ENCODE assay signal across 9 mouse cellular contexts in genomic region chr6:81839474-81840153, GRCm38 (mm10).
DNase-seq lines count a peak whose midpoint lies in the region; ATAC-seq and TF ChIP-seq lines count a peak whose summit lies in the region.
"Had no signal": no experiment of that assay in that cellular context is flagged by ENCODE, and none has a peak within 500 bp of the region (broad histone marks: within the 10 kb centered on the region; RNA-seq: fewer than 3 reads in every experiment).

No protein-coding gene starts in this region.

- no peaks in the 10 kb centered on the region for H3K4me1 ChIP-seq in heart, embryonic 11.5 days (ENCODE audit: control insufficient read depth, insufficient read depth, low read length)
- H3K4me1 ChIP-seq in neural tube, embryonic 11.5 days (ENCODE audit: control insufficient read depth, insufficient read depth, low read length): no peaks in the 10 kb centered on the region
- H3K4me1 ChIP-seq in kidney, embryonic 14.5 days (ENCODE audit: control insufficient read depth, insufficient read depth, low read length): no peaks in the 10 kb centered on the region
- no peaks in the 10 kb centered on the region for H3K4me1 ChIP-seq in stomach, postnatal 0 days (replicated peaks; ENCODE audit: control insufficient read depth, insufficient read depth)

- H3K4me2 ChIP-seq in heart, embryonic 11.5 days: 0 out of 2 replicates have a peak overlapping the region, but pooled peaks have one; percentile 9
- no peak overlapping the region for H3K4me2 ChIP-seq in neural tube, embryonic 11.5 days (ENCODE audit: low read depth)
- H3K4me2 ChIP-seq in kidney, embryonic 14.5 days (replicated peaks; ENCODE audit: low read depth, low read length): peak overlapping the region; percentile 33; the same call in 1 of the 2 replicates
- H3K4me2 ChIP-seq in stomach, postnatal 0 days (replicated peaks; ENCODE audit: low read depth): peak overlapping the region; percentile 36

- no peak for ATAC-seq in heart, embryonic 11.5 days (replicated peaks; ENCODE audit: insufficient number of reproducible peaks, low FRiP score, low TSS enrichment)
- no peak for ATAC-seq in neural tube, embryonic 11.5 days (ENCODE audit: insufficient read depth, low FRiP score, low TSS enrichment)
- peak; percentile 96 for ATAC-seq in kidney, embryonic 14.5 days (ENCODE audit: low FRiP score, low TSS enrichment)
- no peak for ATAC-seq in stomach, postnatal 0 days (ENCODE audit: low FRiP score, low TSS enrichment)

- no peak overlapping the region for H3K27ac ChIP-seq in heart, embryonic 11.5 days (ENCODE audit: low read depth, low read length)
- no peak overlapping the region for H3K27ac ChIP-seq in neural tube, embryonic 11.5 days (ENCODE audit: low read depth, low read length)
- H3K27ac ChIP-seq in kidney, embryonic 14.5 days (ENCODE audit: low read depth, low read length): 0 out of 2 replicates have a peak overlapping the region, but pooled peaks have one; percentile 6
- H3K27ac ChIP-seq in stomach, postnatal 0 days (replicated peaks): no peak overlapping the region

- 57% methylated on average over 11 of the region's 11 CpGs for WGBS in heart, embryonic 11.5 days (ENCODE audit: insufficient replicate concordance)
- WGBS in neural tube, embryonic 11.5 days: 66% methylated on average over 11 of the region's 11 CpGs
- 26% methylated on average over 11 of the region's 11 CpGs for WGBS in kidney, embryonic 14.5 days
- WGBS in stomach, postnatal 0 days: 46% methylated on average over 11 of the region's 11 CpGs

- no peak for DNase-seq in heart, adult 8-10 months (ENCODE audit: low spot score)
- peak; percentile 20 for DNase-seq in neural tube, embryonic 11.5 days (ENCODE audit: low spot score)
- no peak for DNase-seq in neural tube, embryonic 10.5 days (ENCODE audit: extremely low spot score, low spot score)
- DNase-seq in stomach, postnatal 0 days (ENCODE audit: low spot score): no peak
- no peak for DNase-seq in urinary bladder, adult 2 months (ENCODE audit: low spot score)
- DNase-seq in gastrocnemius, postnatal 4 days (ENCODE audit: low spot score in 2 of 2): no peak
- DNase-seq: lung, adult 2 months had no signal

- peak; percentile 70 for TF ChIP-seq CTCF in stomach, postnatal 0 days (IDR thresholded peaks at IDR 0.05; ENCODE audit: low read depth)

- no peak for TF ChIP-seq EP300 in stomach, postnatal 0 days (optimal IDR thresholded peaks at IDR 0.05)

- H3K9me3 ChIP-seq in heart, embryonic 11.5 days (replicated peaks; ENCODE audit: control insufficient read depth, low read length): no peaks in the 10 kb centered on the region
- no peaks in the 10 kb centered on the region for H3K9me3 ChIP-seq in neural tube, embryonic 11.5 days (ENCODE audit: control insufficient read depth, low read length)
- no peaks in the 10 kb centered on the region for H3K9me3 ChIP-seq in kidney, embryonic 14.5 days (ENCODE audit: control insufficient read depth, low read length)
- H3K9me3 ChIP-seq in stomach, postnatal 0 days (ENCODE audit: control insufficient read depth, low read length): no peaks in the 10 kb centered on the region

- no peaks in the 10 kb centered on the region for H3K27me3 ChIP-seq in heart, embryonic 11.5 days (ENCODE audit: control insufficient read depth, insufficient read depth, low read length)
- H3K27me3 ChIP-seq in neural tube, embryonic 11.5 days (ENCODE audit: control insufficient read depth, insufficient read depth, low read length): no peaks in the 10 kb centered on the region
- no peaks in the 10 kb centered on the region for H3K27me3 ChIP-seq in kidney, embryonic 14.5 days (ENCODE audit: control insufficient read depth, insufficient read depth, low read length)
- no peaks in the 10 kb centered on the region for H3K27me3 ChIP-seq in stomach, postnatal 0 days (ENCODE audit: control insufficient read depth, insufficient read depth, low read length)

- no peak overlapping the region for H3K4me3 ChIP-seq in heart, embryonic 11.5 days (ENCODE audit: low read depth, low read length)
- H3K4me3 ChIP-seq in neural tube, embryonic 11.5 days (ENCODE audit: low read depth, low read length): no peak overlapping the region
- peak overlapping the region; percentile 9 for H3K4me3 ChIP-seq in kidney, embryonic 14.5 days (ENCODE audit: low read length)
- H3K4me3 ChIP-seq in stomach, postnatal 0 days (ENCODE audit: low read depth, low read length): no peak overlapping the region

- H3K9ac ChIP-seq in heart, embryonic 11.5 days (ENCODE audit: low read depth, low read length): no peak overlapping the region
- no peak overlapping the region for H3K9ac ChIP-seq in neural tube, embryonic 11.5 days (ENCODE audit: low read length)
- H3K9ac ChIP-seq in kidney, embryonic 14.5 days (ENCODE audit: low read depth, low read length): no peak overlapping the region
- H3K9ac ChIP-seq in stomach, postnatal 0 days (ENCODE audit: low read length): no peak overlapping the region

- H3K36me3 ChIP-seq in heart, embryonic 11.5 days (ENCODE audit: control insufficient read depth, insufficient read depth, low read length): no peaks in the 10 kb centered on the region
- no peaks in the 10 kb centered on the region for H3K36me3 ChIP-seq in neural tube, embryonic 11.5 days (ENCODE audit: control insufficient read depth, insufficient read depth, low read length)
- H3K36me3 ChIP-seq in kidney, embryonic 14.5 days (ENCODE audit: control insufficient read depth, insufficient read depth, low read length): no peaks in the 10 kb centered on the region
- no peaks in the 10 kb centered on the region for H3K36me3 ChIP-seq in stomach, postnatal 0 days (ENCODE audit: control insufficient read depth, insufficient read depth, low read length)
